9 mouse cellular contexts compared by ENCODE assay signal in the genomic region with DNA sequence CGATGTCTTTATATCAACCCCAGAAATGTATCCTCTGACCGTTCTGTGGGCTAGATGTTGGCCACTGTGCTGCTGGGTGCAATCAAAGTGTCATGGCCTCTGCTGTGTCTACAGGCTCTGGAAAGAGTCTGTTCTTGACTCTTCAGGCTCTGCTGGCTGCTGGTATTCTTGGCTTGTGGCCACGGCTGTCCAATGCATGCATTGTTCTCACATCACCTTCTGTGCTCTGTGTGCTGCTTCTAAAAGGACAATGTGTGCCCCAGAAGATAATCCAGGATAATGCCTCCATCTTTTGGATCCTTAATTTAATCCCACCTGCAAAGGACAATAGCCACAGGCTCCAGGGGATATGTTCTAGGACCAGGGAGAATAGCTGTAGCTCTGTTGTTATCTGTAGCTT.
DNase-seq lines count a peak whose midpoint lies in the region; ATAC-seq lines count a peak whose summit lies in the region.
"Had no signal": no experiment of that assay in that cellular context is flagged by ENCODE, and none has a peak within 500 bp of the region (broad histone marks: within the 10 kb centered on the region; RNA-seq: fewer than 3 reads in every experiment).

No protein-coding gene starts in this region.

- H3K9me3 ChIP-seq in forebrain, embryonic 12.5 days, result 0 out of 2 replicates have a peak, but pooled peaks cover 3% of the 10 kb centered on the region

- ATAC-seq in forebrain, embryonic 12.5 days (ENCODE audit: low FRiP score), result no peak

- H3K9ac ChIP-seq in forebrain, embryonic 12.5 days, result no peak overlapping the region
- H3K9ac ChIP-seq: forebrain, postnatal 0 days had no signal

- intact Hi-C loops in heart, postnatal 36 days (cut with DNase I), result no loop called here

- no peaks in the 10 kb centered on the region for H3K27me3 ChIP-seq in forebrain, embryonic 12.5 days

- H3K27ac ChIP-seq in forebrain, embryonic 12.5 days, result no peak overlapping the region

- no peak overlapping the region for H3K4me2 ChIP-seq in forebrain, embryonic 12.5 days

- H3K36me3 ChIP-seq in forebrain, embryonic 12.5 days (replicated peaks), result no peaks in the 10 kb centered on the region

- peak; percentile 30 for DNase-seq in gastrocnemius, postnatal 25 days
- DNase-seq in gastrocnemius, adult 18-20 months (ENCODE audit: low spot score), result no peak
- DNase-seq in retina, postnatal 1 day, result peak; percentile 59
- no peak for DNase-seq in retina, embryonic 14.5 days (ENCODE audit: low spot score)
- peak; percentile 57 to 63 for DNase-seq in heart, postnatal 36 days
- DNase-seq in spleen, adult 12 weeks (ENCODE audit: low spot score), result no peak
- no peak for DNase-seq in adipocyte (ENCODE audit: low spot score)
- DNase-seq: forebrain, postnatal 0 days had no signal

- no peaks in the 10 kb centered on the region for H3K4me1 ChIP-seq in forebrain, embryonic 12.5 days

- H3K4me3 ChIP-seq in forebrain, embryonic 12.5 days (replicated peaks), result no peak overlapping the region

- 82% methylated on average over 3 of the region's 3 CpGs for WGBS in forebrain, embryonic 12.5 days

Comparison
In these comparisons a context has a peak if more than half of its experiments do, and no peak if none do; other contexts are left out.
1. DNase-seq: peak in gastrocnemius, postnatal 25 days (single experiment), retina, postnatal 1 day (single experiment) and heart, postnatal 36 days (2 of 2); none in gastrocnemius, adult 18-20 months (single experiment), retina, embryonic 14.5 days (single experiment), spleen, adult 12 weeks (single experiment) and adipocyte (single experiment).